ENCODE assay signal across 8 mouse cellular contexts in genomic region chr10:122717754-122718415, GRCm38 (mm10). TPM values are rescaled to one million over a fixed set of nuclear protein-coding genes. Genes with fewer than 3 reads are reported as not detected.
DNase-seq lines count a peak whose midpoint lies in the region; ATAC-seq and TF ChIP-seq lines count a peak whose summit lies in the region.

No protein-coding gene starts in this region.

- no peaks in the 10 kb centered on the region for H3K27me3 ChIP-seq in hindbrain, embryonic 13.5 days
- no peaks in the 10 kb centered on the region for H3K27me3 ChIP-seq in hindbrain, embryonic 12.5 days
- H3K27me3 ChIP-seq in stomach, postnatal 0 days (ENCODE audit: control insufficient read depth, insufficient read depth, low read length), result no peaks in the 10 kb centered on the region

- H3K4me1 ChIP-seq in hindbrain, embryonic 13.5 days (replicated peaks), result peaks cover 39% of the 10 kb centered on the region
- peaks cover 32% of the 10 kb centered on the region for H3K4me1 ChIP-seq in hindbrain, embryonic 12.5 days
- no peaks in the 10 kb centered on the region for H3K4me1 ChIP-seq in stomach, postnatal 0 days (replicated peaks; ENCODE audit: control insufficient read depth, insufficient read depth)

- WGBS in hindbrain, embryonic 13.5 days, result 67% methylated on average over 14 of the region's 14 CpGs
- WGBS in hindbrain, embryonic 12.5 days, result 73% methylated on average over 14 of the region's 14 CpGs
- 84% methylated on average over 14 of the region's 14 CpGs for WGBS in stomach, postnatal 0 days

- peak; percentile 40 for DNase-seq in cerebellum, adult 8-10 months
- DNase-seq in induced T-regulatory cell, adult 2 months (ENCODE audit: low read depth), result peak; percentile 73
- DNase-seq in retina, embryonic 14.5 days (ENCODE audit: low spot score), result peak; percentile 73
- no peak for DNase-seq in stomach, postnatal 0 days (ENCODE audit: low spot score)
- no peak for DNase-seq in kidney, adult 18-20 months
- DNase-seq in adrenal gland, postnatal 4 days (ENCODE audit: low spot score in 2 of 2), result no peak

- H3K4me3 ChIP-seq in hindbrain, embryonic 13.5 days, result no peak overlapping the region
- no peak overlapping the region for H3K4me3 ChIP-seq in hindbrain, embryonic 12.5 days
- H3K4me3 ChIP-seq in stomach, postnatal 0 days (ENCODE audit: low read depth, low read length), result no peak overlapping the region

- H3K4me2 ChIP-seq in hindbrain, embryonic 13.5 days, result no peak overlapping the region
- H3K4me2 ChIP-seq in hindbrain, embryonic 12.5 days (replicated peaks), result no peak overlapping the region
- no peak overlapping the region for H3K4me2 ChIP-seq in stomach, postnatal 0 days (replicated peaks; ENCODE audit: low read depth)

- no peaks in the 10 kb centered on the region for H3K9me3 ChIP-seq in hindbrain, embryonic 13.5 days
- H3K9me3 ChIP-seq in hindbrain, embryonic 12.5 days (replicated peaks), result no peaks in the 10 kb centered on the region
- H3K9me3 ChIP-seq in stomach, postnatal 0 days (ENCODE audit: control insufficient read depth, low read length), result no peaks in the 10 kb centered on the region

- no peak overlapping the region for H3K27ac ChIP-seq in hindbrain, embryonic 13.5 days
- no peak overlapping the region for H3K27ac ChIP-seq in hindbrain, embryonic 12.5 days
- no peak overlapping the region for H3K27ac ChIP-seq in stomach, postnatal 0 days (replicated peaks)

- H3K36me3 ChIP-seq in hindbrain, embryonic 13.5 days, result no peaks in the 10 kb centered on the region
- no peaks in the 10 kb centered on the region for H3K36me3 ChIP-seq in hindbrain, embryonic 12.5 days
- H3K36me3 ChIP-seq in stomach, postnatal 0 days (ENCODE audit: control insufficient read depth, insufficient read depth, low read length), result no peaks in the 10 kb centered on the region

- TF ChIP-seq CTCF in stomach, postnatal 0 days (IDR thresholded peaks at IDR 0.05; ENCODE audit: low read depth), result no peak

- no peak for TF ChIP-seq EP300 in stomach, postnatal 0 days (optimal IDR thresholded peaks at IDR 0.05)

- no peak overlapping the region for H3K9ac ChIP-seq in hindbrain, embryonic 13.5 days
- no peak overlapping the region for H3K9ac ChIP-seq in hindbrain, embryonic 12.5 days
- no peak overlapping the region for H3K9ac ChIP-seq in stomach, postnatal 0 days (ENCODE audit: low read length)

- ATAC-seq in hindbrain, embryonic 13.5 days (ENCODE audit: low FRiP score), result peak; percentile 33; the same call in 1 of the 2 replicates
- ATAC-seq in hindbrain, embryonic 12.5 days (ENCODE audit: low FRiP score), result no peak; the same call in 1 of the 2 replicates
- ATAC-seq in stomach, postnatal 0 days (ENCODE audit: low FRiP score, low TSS enrichment), result no peak

RNA-seq across cellular contexts. Expression of gene Ppm1h, which starts 39.3 kb away (rescaled TPM):
- polyA plus RNA-seq in hindbrain, embryonic 13.5 days (2015; fragmentation: Nextera tagmentation; extraction: Ambion mirVana), result 20.3 and 20.6 TPM in 2 replicates
- 11.8 and 12.9 TPM in 2 replicates for polyA plus RNA-seq in hindbrain, embryonic 12.5 days (2016; fragmentation: Nextera tagmentation; extraction: Ambion mirVana)
- polyA plus RNA-seq in stomach, postnatal 0 days (2015; fragmentation: Nextera tagmentation; extraction: Ambion mirVana), result 7.5 and 7.6 TPM in 2 replicates
- total RNA-seq in adrenal gland, postnatal 4 days (2021), result 10 to 100 TPM; 16.7 to 25.9 TPM

Comparison
In these comparisons a context has a peak if more than half of its experiments do, and no peak if none do; other contexts are left out.
1. DNase-seq: peak in cerebellum, adult 8-10 months (single experiment), induced T-regulatory cell, adult 2 months (single experiment) and retina, embryonic 14.5 days (single experiment); none in stomach, postnatal 0 days (single experiment), kidney, adult 18-20 months (single experiment) and adrenal gland, postnatal 4 days (0 of 2).